Mouse (Mus musculus) intestine, embryonic 16.5 days (tissue): Measurements from ENCODE around the gene Ube2e3. TPM values are rescaled to one million over a fixed set of nuclear protein-coding genes. Genes with fewer than 3 reads are reported as not detected.

Source experiments
- ATAC-seq: fragments of 200-750 bp; cut with Nextera tagmentation; 2 replicates; pipeline ENCODE4 v1.8.0; 2017; ENCODE audit warnings: moderate TSS enrichment, moderate library complexity
- H3K27ac ChIP-seq: fragments of 300-500 bp; sonication (generic); 2 replicates; pipeline ENCODE4 v1.5.1; 2014; ENCODE audit warnings: mild to moderate bottlenecking, low read length
- H3K27me3 ChIP-seq: fragments of 300-500 bp; sonication (generic); replicated peaks from 2 replicates; pipeline ENCODE4 v1.6.1; 2014; ENCODE audit warnings: low read length, control low read depth, mixed read lengths; ENCODE audit not compliant: control insufficient read depth, insufficient read depth
- H3K36me3 ChIP-seq: fragments of 300-500 bp; sonication (generic); 2 replicates; pipeline ENCODE4 v1.6.1; 2014; ENCODE audit warnings: low read length, control low read depth; ENCODE audit not compliant: control insufficient read depth, insufficient read depth
- H3K4me1 ChIP-seq: fragments of 300-500 bp; sonication (generic); 2 replicates; pipeline ENCODE4 v1.6.1; 2014; ENCODE audit warnings: low read length, control low read depth, mixed read lengths; ENCODE audit not compliant: control insufficient read depth, insufficient read depth
- H3K4me2 ChIP-seq: fragments of 300-500 bp; sonication (generic); 2 replicates; pipeline ENCODE4 v1.6.1; 2014; ENCODE audit warnings: low read depth, low read length, control low read depth
- H3K4me3 ChIP-seq: fragments of 300-500 bp; sonication (generic); 2 replicates; pipeline ENCODE4 v1.5.1; 2014; ENCODE audit warnings: mild to moderate bottlenecking, low read length
- H3K9ac ChIP-seq: fragments of 300-500 bp; sonication (generic); 2 replicates; pipeline ENCODE4 v1.6.1; 2014; ENCODE audit warnings: low read depth, low read length
- H3K9me3 ChIP-seq: fragments of 300-500 bp; sonication (generic); 2 replicates; pipeline ENCODE4 v1.6.1; 2016; ENCODE audit warnings: low read length, control low read depth; ENCODE audit not compliant: control insufficient read depth
- WGBS: fragments of 180-500 bp; shearing (Covaris S2); extraction: QIAGEN DNeasy Blood & Tissue Kit; methylation state at CpG from one replicate; pipeline ENCODE4 v1.1.7; 2014; 5-methylcytosine and 5-hydroxymethylcytosine counted together
- polyA plus RNA-seq: library from polyadenylated mRNA; unstranded; fragments of >200 nt; fragmentation: Nextera tagmentation; extraction: Ambion mirVana; gene quantifications from 2 replicates; pipeline ENCODE4 v1.2.1, GENCODE M21; 2015

The Ube2e3 gene
- polyA plus RNA-seq, 1 experiment from 2014 or later: 84.7 TPM

- H3K27me3 ChIP-seq: no peaks in the 10 kb centered on the region
- ATAC-seq: no peak
- H3K9me3 ChIP-seq: no peaks in the 10 kb centered on the region
- H3K36me3 ChIP-seq: no peaks in the 10 kb centered on the region
- no peak overlapping the region for H3K4me3 ChIP-seq
- WGBS: 93% methylated on average over 2 of the region's 2 CpGs
- H3K27ac ChIP-seq: no peak overlapping the region
- H3K4me1 ChIP-seq: 0 out of 2 replicates have a peak, but pooled peaks cover 6% of the 10 kb centered on the region
- H3K4me2 ChIP-seq: no peak overlapping the region
- H3K9ac ChIP-seq: no peak overlapping the region
Observed at GRCm38 (mm10) chr2:78964995-78965394, 97.1 kb downstream of the Ube2e3 start.

- 75% methylated on average over 6 of the region's 6 CpGs for WGBS
- H3K27ac ChIP-seq: no peak overlapping the region
Observed at GRCm38 (mm10) chr2:78965396-78965795, 97.5 kb downstream of the Ube2e3 start.

GRCm38 (mm10) chr2:78970088-78970487, 102.2 kb downstream of the Ube2e3 start:
- H3K4me3 ChIP-seq: no peak overlapping the region
- no peak for ATAC-seq
- WGBS: 78% methylated on average over 6 of the region's 6 CpGs

More at GRCm38 (mm10) chr2:78965396-78965795, 97.5 kb downstream of the Ube2e3 start:
- no peak for ATAC-seq
- no peak overlapping the region for H3K4me3 ChIP-seq
- no peak overlapping the region for H3K9ac ChIP-seq
- no peaks in the 10 kb centered on the region for H3K36me3 ChIP-seq
- H3K27me3 ChIP-seq: no peaks in the 10 kb centered on the region
- H3K9me3 ChIP-seq: no peaks in the 10 kb centered on the region
- H3K4me2 ChIP-seq: no peak overlapping the region
- H3K4me1 ChIP-seq: 0 out of 2 replicates have a peak, but pooled peaks cover 4% of the 10 kb centered on the region

More at GRCm38 (mm10) chr2:78970088-78970487, 102.2 kb downstream of the Ube2e3 start:
- no peak overlapping the region for H3K9ac ChIP-seq
- H3K9me3 ChIP-seq: no peaks in the 10 kb centered on the region
- H3K4me1 ChIP-seq: no peaks in the 10 kb centered on the region
- H3K27ac ChIP-seq: no peak overlapping the region
- H3K36me3 ChIP-seq: no peaks in the 10 kb centered on the region
- H3K4me2 ChIP-seq: no peak overlapping the region
- no peaks in the 10 kb centered on the region for H3K27me3 ChIP-seq
